Mouse (Mus musculus) forebrain, embryonic 11.5 days (tissue): ENCODE results near the gene Cx3cl1. TPM values are rescaled to one million over a fixed set of nuclear protein-coding genes. Genes with fewer than 3 reads are reported as not detected.

Experiments
- ATAC-seq: fragments of 200-750 bp; cut with Nextera tagmentation; replicated peaks from 2 replicates; pipeline ENCODE4 v1.8.0; 2017; ENCODE audit warnings: moderate TSS enrichment; ENCODE audit not compliant: low FRiP score
- DNase-seq: peaks from one replicate; pipeline ENCODE4 v3.0.0-alpha.2; 2017; ENCODE audit warnings: low spot score
- H3K27ac ChIP-seq: fragments of 300-500 bp; sonication (generic); 2 replicates; pipeline ENCODE4 v1.5.1; 2014; ENCODE audit warnings: low read depth, low read length
- H3K27me3 ChIP-seq: fragments of 300-500 bp; sonication (generic); 2 replicates; pipeline ENCODE4 v1.6.1; 2014; ENCODE audit warnings: mild to moderate bottlenecking, low read length, mixed read lengths; ENCODE audit not compliant: control insufficient read depth, insufficient read depth
- H3K36me3 ChIP-seq: fragments of 300-500 bp; sonication (generic); 2 replicates; pipeline ENCODE4 v1.6.1; 2014; ENCODE audit warnings: mild to moderate bottlenecking, low read length, moderate library complexity, mixed read lengths; ENCODE audit not compliant: control insufficient read depth, insufficient read depth
- H3K4me1 ChIP-seq: fragments of 300-500 bp; sonication (generic); replicated peaks from 2 replicates; pipeline ENCODE4 v1.6.1; 2014; ENCODE audit warnings: low read length, mixed read lengths; ENCODE audit not compliant: control insufficient read depth, insufficient read depth
- H3K4me2 ChIP-seq: fragments of 300-500 bp; sonication (generic); 2 replicates; pipeline ENCODE4 v1.6.1; 2014; ENCODE audit warnings: low read depth, mild to moderate bottlenecking, low read length, moderate library complexity, mixed read lengths; ENCODE audit not compliant: severe bottlenecking
- H3K4me3 ChIP-seq: fragments of 300-500 bp; sonication (generic); 2 replicates; pipeline ENCODE4 v1.5.1; 2014; ENCODE audit warnings: low read depth, low read length
- H3K9ac ChIP-seq: fragments of 300-500 bp; sonication (generic); 2 replicates; pipeline ENCODE4 v1.6.1; 2014; ENCODE audit warnings: low read length
- H3K9me3 ChIP-seq: fragments of 300-500 bp; sonication (generic); 2 replicates; pipeline ENCODE4 v1.6.1; 2016; ENCODE audit warnings: low read length, mixed read lengths; ENCODE audit not compliant: control insufficient read depth
- WGBS: fragments of 180-500 bp; shearing (Covaris S2); extraction: QIAGEN DNeasy Blood & Tissue Kit; methylation state at CpG from one replicate; pipeline ENCODE4 v1.1.7; 2014; 5-methylcytosine and 5-hydroxymethylcytosine counted together
- polyA plus RNA-seq: library from polyadenylated mRNA; unstranded; fragments of >200 nt; fragmentation: Nextera tagmentation; extraction: Ambion mirVana; gene quantifications from 2 replicates; pipeline ENCODE4 v1.2.1, GENCODE M21; 2014

Gene Cx3cl1
- polyA plus RNA-seq, 1 experiment from 2014 or later = 9.4 TPM

- Histone ChIP-seq H3K27me3 (no peaks in the 10 kb centered on the region), H3K4me2 (no peak overlapping the region), H3K9me3 (no peaks in the 10 kb centered on the region), H3K36me3 (no peaks in the 10 kb centered on the region), H3K4me3 (no peak overlapping the region), H3K9ac (no peak overlapping the region), H3K27ac (no peak overlapping the region), H3K4me1 (no peaks in the 10 kb centered on the region)
- DNase-seq (no peak), ATAC-seq (no peak)
- 80% methylated on average over 4 of the region's 4 CpGs for WGBS
These were observed 30.6 kb downstream of the Cx3cl1 start for GRCm38 (mm10) chr8:94802375-94802774.

GRCm38 (mm10) chr8:94803551-94803950 lies 31.7 kb downstream of the Cx3cl1 start:
- ATAC-seq = no peak
- 77% methylated on average over 6 of the region's 6 CpGs for WGBS
- H3K27me3 ChIP-seq = no peaks in the 10 kb centered on the region

GRCm38 (mm10) chr8:94804546-94805340 lies 32.9 kb downstream of the Cx3cl1 start:
- H3K9me3 ChIP-seq = no peaks in the 10 kb centered on the region
- H3K27me3 ChIP-seq = no peaks in the 10 kb centered on the region
- H3K36me3 ChIP-seq = no peaks in the 10 kb centered on the region
- no peaks in the 10 kb centered on the region for H3K4me1 ChIP-seq
- H3K9ac ChIP-seq = no peak overlapping the region
- DNase-seq = no peak
- H3K27ac ChIP-seq = no peak overlapping the region
- no peak for ATAC-seq
- no peak overlapping the region for H3K4me2 ChIP-seq
- 83% methylated on average over 10 of the region's 10 CpGs for WGBS
- H3K4me3 ChIP-seq = no peak overlapping the region

More at GRCm38 (mm10) chr8:94803551-94803950, 31.7 kb downstream of the Cx3cl1 start:
- Histone ChIP-seq H3K4me1 (no peaks in the 10 kb centered on the region), H3K27ac (no peak overlapping the region), H3K36me3 (no peaks in the 10 kb centered on the region), H3K9me3 (no peaks in the 10 kb centered on the region), H3K4me3 (no peak overlapping the region), H3K9ac (no peak overlapping the region), H3K4me2 (no peak overlapping the region)
- no peak for DNase-seq

GRCm38 (mm10) chr8:94805811-94806210 lies 34.0 kb downstream of the Cx3cl1 start:
- DNase-seq = no peak
- ATAC-seq = no peak

GRCm38 (mm10) chr8:94807506-94807905 lies 35.7 kb downstream of the Cx3cl1 start:
- H3K9ac ChIP-seq = no peak overlapping the region
- no peak overlapping the region for H3K27ac ChIP-seq
- no peaks in the 10 kb centered on the region for H3K36me3 ChIP-seq
- H3K4me1 ChIP-seq = peaks cover 1% of the 10 kb centered on the region; the same call in 1 of the 2 replicates
- 77% methylated on average over 7 of the region's 7 CpGs for WGBS
- DNase-seq (no peak), ATAC-seq (no peak)
- no peak overlapping the region for H3K4me3 ChIP-seq
- H3K4me2 ChIP-seq = no peak overlapping the region
- H3K27me3 ChIP-seq = no peaks in the 10 kb centered on the region
- H3K9me3 ChIP-seq = no peaks in the 10 kb centered on the region

More at GRCm38 (mm10) chr8:94805811-94806210, 34.0 kb downstream of the Cx3cl1 start:
- Histone ChIP-seq H3K4me1 (no peaks in the 10 kb centered on the region), H3K4me3 (no peak overlapping the region), H3K9ac (no peak overlapping the region), H3K4me2 (no peak overlapping the region), H3K36me3 (no peaks in the 10 kb centered on the region), H3K27me3 (no peaks in the 10 kb centered on the region), H3K27ac (no peak overlapping the region), H3K9me3 (no peaks in the 10 kb centered on the region)
- WGBS = 69% methylated on average over 4 of the region's 4 CpGs

- peaks cover 3% of the 10 kb centered on the region; the same call in 1 of the 2 replicates for H3K4me1 ChIP-seq
- no peaks in the 10 kb centered on the region for H3K36me3 ChIP-seq
- no peak overlapping the region for H3K4me3 ChIP-seq
- ATAC-seq = no peak
- H3K27me3 ChIP-seq = no peaks in the 10 kb centered on the region
- no peaks in the 10 kb centered on the region for H3K9me3 ChIP-seq
- H3K9ac ChIP-seq = no peak overlapping the region
- no peak for DNase-seq
- H3K4me2 ChIP-seq = no peak overlapping the region
- WGBS = 86% methylated on average over 6 of the region's 6 CpGs
- no peak overlapping the region for H3K27ac ChIP-seq
These were observed 36.6 kb downstream of the Cx3cl1 start for GRCm38 (mm10) chr8:94808372-94808771.

GRCm38 (mm10) chr8:94810153-94810552 lies 38.3 kb downstream of the Cx3cl1 start, which contains the start of gene Ccl17:
Ccl17 (plus strand) TSS chr8:94810453.
- 72% methylated on average over 3 of the region's 3 CpGs for WGBS
- no peak within 1 kb of the TSS for H3K9ac ChIP-seq
- H3K36me3 ChIP-seq = no peaks in the 10 kb centered on the region
- no peak for ATAC-seq
- H3K27ac ChIP-seq = no peak within 1 kb of the TSS
- H3K27me3 ChIP-seq = no peaks in the 10 kb centered on the region
- H3K9me3 ChIP-seq = no peaks in the 10 kb centered on the region
- no peak within 1 kb of the TSS for H3K4me2 ChIP-seq
- H3K4me3 ChIP-seq = no peak within 1 kb of the TSS
- peaks cover 3% of the 10 kb centered on the region; the same call in 1 of the 2 replicates for H3K4me1 ChIP-seq
- no peak for DNase-seq

- no peaks in the 10 kb centered on the region for H3K9me3 ChIP-seq
- no peak overlapping the region for H3K27ac ChIP-seq
- H3K4me2 ChIP-seq = no peak overlapping the region
- WGBS = 92% methylated on average over 5 of the region's 5 CpGs
- no peak overlapping the region for H3K9ac ChIP-seq
- ATAC-seq (no peak), DNase-seq (no peak)
- no peaks in the 10 kb centered on the region for H3K27me3 ChIP-seq
- peaks cover 3% of the 10 kb centered on the region; the same call in 1 of the 2 replicates for H3K4me1 ChIP-seq
- no peak overlapping the region for H3K4me3 ChIP-seq
- H3K36me3 ChIP-seq = no peaks in the 10 kb centered on the region
These were observed 39.0 kb downstream of the Cx3cl1 start for GRCm38 (mm10) chr8:94810855-94811254.

GRCm38 (mm10) chr8:94811654-94812053 lies 39.8 kb downstream of the Cx3cl1 start:
- Histone ChIP-seq H3K4me3 (no peak overlapping the region), H3K36me3 (no peaks in the 10 kb centered on the region), H3K4me1 (peaks cover 3% of the 10 kb centered on the region; the same call in 1 of the 2 replicates), H3K9me3 (no peaks in the 10 kb centered on the region), H3K9ac (no peak overlapping the region), H3K27ac (no peak overlapping the region), H3K27me3 (no peaks in the 10 kb centered on the region), H3K4me2 (no peak overlapping the region)
- DNase-seq (no peak), ATAC-seq (no peak)
- 74% methylated on average over 6 of the region's 6 CpGs for WGBS
